Mouse (Mus musculus): ENCODE results near the gene Ets1. TPM values are rescaled to one million over a fixed set of nuclear protein-coding genes. Genes with fewer than 3 reads are reported as not detected.

The Ets1 gene
- polyA plus RNA-seq, 1 experiment from 2014 or later = 20.8 TPM

DNA sequence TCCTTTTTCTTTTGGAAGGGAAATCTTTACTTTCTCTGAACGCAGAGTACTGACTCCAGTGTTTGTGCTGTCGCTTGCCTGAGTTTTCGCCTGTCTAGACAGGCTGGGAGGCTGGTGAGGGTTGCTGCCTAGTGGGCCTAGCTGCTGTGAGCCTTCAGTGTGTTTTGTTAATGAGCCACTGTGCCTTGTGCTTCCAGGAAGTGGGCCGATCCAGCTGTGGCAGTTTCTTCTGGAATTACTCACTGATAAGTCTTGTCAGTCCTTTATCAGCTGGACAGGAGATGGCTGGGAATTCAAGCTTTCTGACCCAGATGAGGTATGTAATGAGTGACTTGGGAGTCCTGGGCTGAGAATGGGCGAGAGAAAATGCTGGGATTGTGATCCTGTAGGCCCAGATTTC is 116.6 kb downstream of the Ets1 start:
- Histone ChIP-seq H3K27me3 (replicated peaks) (no peaks in the 10 kb centered on the region), H3K9me3 (no peaks in the 10 kb centered on the region), H3K9ac (no peak overlapping the region), H3K4me3 (no peak overlapping the region), H3K4me2 (no peak overlapping the region), H3K36me3 (replicated peaks) (no peaks in the 10 kb centered on the region), H3K4me1 (no peaks in the 10 kb centered on the region), H3K27ac (no peak overlapping the region)
- 83% methylated on average over 5 of the region's 5 CpGs for WGBS
- no peak for ATAC-seq (replicated peaks)

DNA sequence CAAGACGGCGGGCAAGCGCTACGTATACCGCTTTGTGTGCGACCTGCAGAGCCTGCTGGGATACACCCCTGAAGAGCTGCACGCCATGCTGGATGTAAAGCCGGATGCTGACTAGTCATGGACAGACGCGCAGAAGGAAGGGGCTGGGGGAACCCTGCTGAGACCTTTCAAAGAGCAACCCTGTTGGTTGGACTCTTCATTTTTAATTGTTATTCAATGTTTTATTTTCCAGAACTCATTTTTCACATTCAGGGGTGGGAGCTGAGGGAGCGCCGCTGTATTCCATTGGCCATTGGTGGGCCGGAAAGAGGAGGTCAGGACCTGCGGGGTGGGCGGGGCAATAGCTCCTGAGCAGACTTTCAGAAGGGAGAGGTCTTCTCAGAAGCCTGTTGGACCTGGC is 118.3 kb downstream of the Ets1 start:
- Histone ChIP-seq H3K27ac (no peak overlapping the region), H3K9ac (no peak overlapping the region), H3K4me3 (no peak overlapping the region), H3K4me2 (no peak overlapping the region), H3K27me3 (replicated peaks) (no peaks in the 10 kb centered on the region), H3K9me3 (no peaks in the 10 kb centered on the region), H3K4me1 (no peaks in the 10 kb centered on the region), H3K36me3 (replicated peaks) (no peaks in the 10 kb centered on the region)
- WGBS = 90% methylated on average over 15 of the region's 15 CpGs
- no peak for ATAC-seq (replicated peaks)

DNA sequence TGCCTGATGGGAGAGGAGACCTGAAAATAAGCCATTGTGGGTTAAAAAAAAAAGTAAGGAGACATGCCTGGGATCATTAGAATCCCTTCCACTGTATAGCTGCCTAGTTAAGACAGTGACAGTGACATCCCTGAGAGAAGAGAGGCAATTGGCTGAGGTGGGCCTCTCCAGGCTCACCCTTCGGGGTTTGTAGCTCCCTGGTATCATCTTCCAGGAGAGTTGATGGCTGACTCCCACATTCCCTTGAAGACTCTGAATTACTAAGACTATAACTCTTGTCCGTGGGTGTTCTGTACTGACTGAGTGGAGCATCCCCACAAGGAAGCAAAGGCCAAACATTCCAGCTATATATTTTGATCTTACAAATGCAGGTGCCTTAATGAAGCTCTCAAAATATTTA is 120.0 kb downstream of the Ets1 start:
- ATAC-seq (replicated peaks) = no peak
- Histone ChIP-seq H3K4me1 (no peaks in the 10 kb centered on the region), H3K27ac (no peak overlapping the region), H3K27me3 (replicated peaks) (no peaks in the 10 kb centered on the region), H3K9ac (no peak overlapping the region), H3K9me3 (no peaks in the 10 kb centered on the region), H3K4me2 (no peak overlapping the region), H3K36me3 (replicated peaks) (no peaks in the 10 kb centered on the region), H3K4me3 (no peak overlapping the region)
- WGBS = 86% methylated on average over 2 of the region's 2 CpGs

DNA sequence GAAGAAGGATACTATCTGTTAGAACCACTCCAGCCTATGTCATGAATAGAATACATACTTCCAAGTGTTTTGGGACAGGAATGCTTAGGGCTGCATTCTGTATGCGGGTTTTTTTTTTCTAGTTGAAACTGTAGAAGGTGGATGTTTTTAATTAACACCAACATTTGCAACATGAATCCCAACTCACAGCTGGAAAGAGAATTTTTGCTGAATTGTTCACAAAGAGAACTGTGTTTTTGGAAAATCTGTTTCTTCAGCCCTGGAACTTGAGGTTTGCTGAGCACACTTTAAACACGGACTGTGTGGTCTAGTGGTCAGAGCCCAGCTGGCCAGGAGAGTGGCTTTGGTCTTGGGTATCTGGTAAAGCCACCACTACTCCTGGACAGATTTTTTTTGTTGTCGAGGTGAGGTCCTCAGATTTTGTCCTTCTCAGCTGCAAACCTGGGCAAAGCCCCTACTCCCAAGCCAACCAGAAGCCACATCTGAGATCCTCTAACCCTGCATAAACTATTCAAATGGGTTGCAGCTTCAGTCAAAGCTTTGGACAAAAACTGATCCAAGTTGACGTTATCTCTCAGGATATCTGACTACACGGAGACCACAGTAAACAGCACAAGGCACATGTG is 122.4 kb downstream of the Ets1 start:
- ATAC-seq (replicated peaks) = no peak
- no peaks in the 10 kb centered on the region for H3K4me1 ChIP-seq
- H3K9me3 ChIP-seq = no peaks in the 10 kb centered on the region

DNA sequence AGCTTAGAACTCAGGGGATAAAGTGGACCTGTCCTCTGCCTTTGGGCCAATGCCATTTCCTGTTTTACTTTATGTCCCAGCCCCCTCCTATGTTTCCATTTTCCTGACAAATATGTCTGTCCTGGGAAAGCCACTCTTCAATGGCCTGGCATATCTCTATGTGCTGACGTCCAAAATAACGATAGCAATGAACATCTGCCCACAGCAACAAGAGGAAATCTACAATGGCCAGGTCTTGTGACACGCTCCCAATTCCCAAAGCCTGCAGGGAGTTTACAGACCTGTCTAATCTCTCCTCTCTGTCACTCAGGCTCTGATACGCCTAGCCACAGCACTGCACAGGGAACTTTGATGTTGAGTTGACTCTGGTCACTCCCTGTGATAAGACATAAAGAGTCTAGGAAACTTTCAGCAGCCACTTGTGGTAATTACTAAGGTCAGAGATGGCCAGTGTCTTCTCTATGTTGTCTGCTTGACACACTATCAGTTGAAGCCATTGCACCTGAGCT is 124.7 kb downstream of the Ets1 start:
- Histone ChIP-seq H3K9ac (no peak overlapping the region), H3K36me3 (replicated peaks) (no peaks in the 10 kb centered on the region), H3K4me1 (no peaks in the 10 kb centered on the region), H3K27me3 (replicated peaks) (no peaks in the 10 kb centered on the region), H3K27ac (no peak overlapping the region), H3K4me3 (no peak overlapping the region), H3K9me3 (no peaks in the 10 kb centered on the region), H3K4me2 (no peak overlapping the region)
- ATAC-seq (replicated peaks) = no peak
- WGBS = 86% methylated on average over 4 of the region's 4 CpGs

More for the DNA sequence above, 122.4 kb downstream of the Ets1 start:
- no peaks in the 10 kb centered on the region for H3K36me3 ChIP-seq (replicated peaks)
- no peak overlapping the region for H3K27ac ChIP-seq
- H3K27me3 ChIP-seq (replicated peaks) = no peaks in the 10 kb centered on the region
- WGBS = 92% methylated on average over 5 of the region's 5 CpGs
- no peak overlapping the region for H3K4me2 ChIP-seq
- H3K4me3 ChIP-seq = no peak overlapping the region
- no peak overlapping the region for H3K9ac ChIP-seq

DNA sequence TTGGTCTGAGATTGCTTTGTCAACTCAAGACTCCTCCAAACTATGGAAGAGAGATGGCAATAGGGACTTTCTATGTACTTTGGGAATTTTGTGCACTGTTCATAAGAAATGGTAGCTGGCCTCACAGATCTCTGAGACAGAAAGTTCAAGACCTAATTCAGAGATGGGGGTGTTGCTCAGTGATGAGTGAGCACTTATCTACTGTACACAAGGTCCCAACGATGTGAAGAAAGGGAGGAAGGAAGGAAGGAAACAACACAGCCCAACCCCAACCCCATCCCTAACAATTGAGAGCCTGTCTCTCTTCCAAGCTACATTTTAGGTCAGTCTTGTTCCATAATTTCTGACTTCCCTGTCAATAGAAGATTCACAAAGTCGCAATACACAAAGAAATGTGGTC is 125.3 kb downstream of the Ets1 start:
- Histone ChIP-seq H3K4me3 (no peak overlapping the region), H3K4me2 (no peak overlapping the region), H3K36me3 (replicated peaks) (no peaks in the 10 kb centered on the region), H3K4me1 (no peaks in the 10 kb centered on the region), H3K27ac (no peak overlapping the region), H3K9ac (no peak overlapping the region), H3K27me3 (replicated peaks) (no peaks in the 10 kb centered on the region), H3K9me3 (no peaks in the 10 kb centered on the region)
- no peak for ATAC-seq (replicated peaks)
- WGBS = 79% methylated on average over 2 of the region's 2 CpGs

DNA sequence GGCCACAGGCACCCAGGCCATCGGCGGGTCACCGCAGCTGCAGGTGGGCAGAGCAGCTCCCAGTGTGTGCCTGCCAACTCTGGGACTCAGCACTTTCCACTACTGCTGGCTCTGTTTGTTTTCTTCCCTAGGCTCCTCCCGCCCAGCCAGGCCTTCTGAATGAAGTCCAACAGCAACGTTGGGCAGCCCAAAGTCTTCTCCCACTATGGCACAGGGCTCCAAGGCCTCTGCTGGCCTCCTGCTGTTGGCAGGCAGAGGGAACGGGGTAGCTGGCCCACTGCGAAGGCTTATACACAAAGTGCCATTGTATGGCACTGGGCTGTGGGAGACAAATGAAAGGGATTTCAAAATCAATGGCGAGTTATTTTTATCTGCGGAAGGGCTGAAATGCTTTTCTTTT is 128.4 kb downstream of the Ets1 start:
- 63% methylated on average over 9 of the region's 9 CpGs for WGBS
- Histone ChIP-seq H3K9me3 (no peaks in the 10 kb centered on the region), H3K27ac (no peak overlapping the region), H3K9ac (no peak overlapping the region), H3K4me1 (no peaks in the 10 kb centered on the region), H3K36me3 (replicated peaks) (no peaks in the 10 kb centered on the region), H3K4me2 (no peak overlapping the region), H3K4me3 (no peak overlapping the region), H3K27me3 (replicated peaks) (no peaks in the 10 kb centered on the region)
- ATAC-seq (replicated peaks) = no peak

DNA sequence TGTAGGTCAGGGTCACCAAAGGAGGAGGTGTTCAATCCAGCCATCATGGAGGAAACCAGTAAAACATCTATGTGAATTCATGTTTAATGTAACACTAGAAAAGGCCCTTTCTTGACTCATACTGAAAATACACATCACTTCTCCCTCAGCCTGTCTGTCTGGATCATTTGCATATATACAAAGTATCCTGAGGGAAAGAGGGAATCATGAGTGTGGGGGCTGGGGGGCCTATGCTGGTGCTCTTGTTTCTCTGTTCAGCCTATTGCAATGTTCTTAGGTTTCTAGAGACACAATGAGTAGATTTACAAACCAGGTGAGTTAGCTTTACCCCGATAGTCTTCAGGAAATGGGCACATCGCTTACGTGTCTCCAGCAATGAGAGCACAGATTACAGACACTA is 129.1 kb downstream of the Ets1 start:
- H3K9me3 ChIP-seq = no peaks in the 10 kb centered on the region
- no peak overlapping the region for H3K27ac ChIP-seq
- H3K4me2 ChIP-seq = no peak overlapping the region
- WGBS = 98% methylated on average over 3 of the region's 3 CpGs
- H3K36me3 ChIP-seq (replicated peaks) = no peaks in the 10 kb centered on the region
- H3K4me1 ChIP-seq = no peaks in the 10 kb centered on the region
- no peaks in the 10 kb centered on the region for H3K27me3 ChIP-seq (replicated peaks)
- no peak for ATAC-seq (replicated peaks)
- no peak overlapping the region for H3K4me3 ChIP-seq
- H3K9ac ChIP-seq = no peak overlapping the region

DNA sequence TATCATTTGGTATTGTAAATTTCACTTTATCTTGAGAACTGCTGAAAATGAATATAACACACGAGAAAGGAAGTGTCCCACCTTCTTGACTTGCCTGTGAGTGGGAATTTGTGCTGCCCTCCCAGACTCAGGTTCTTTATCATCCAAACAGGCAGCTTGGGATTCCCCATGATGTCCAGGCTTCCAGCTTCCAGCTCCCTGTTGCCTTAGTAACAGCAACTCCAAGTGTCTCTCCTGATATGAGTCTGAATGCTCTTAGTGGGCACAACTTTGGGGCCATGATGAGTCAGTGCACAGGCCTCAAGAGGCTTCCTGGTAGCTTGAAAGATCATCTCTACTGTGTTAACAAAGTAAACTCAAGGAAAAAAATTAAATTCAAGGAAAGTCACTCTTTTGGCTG is 142.8 kb downstream of the Ets1 start:
- H3K27ac ChIP-seq = no peak overlapping the region
- no peak overlapping the region for H3K9ac ChIP-seq
- H3K4me3 ChIP-seq = no peak overlapping the region
- no peaks in the 10 kb centered on the region for H3K36me3 ChIP-seq (replicated peaks)
- H3K4me2 ChIP-seq = no peak overlapping the region
- H3K4me1 ChIP-seq = no peaks in the 10 kb centered on the region
- no peak for ATAC-seq (replicated peaks)
- H3K9me3 ChIP-seq = no peaks in the 10 kb centered on the region
- no peaks in the 10 kb centered on the region for H3K27me3 ChIP-seq (replicated peaks)
- WGBS = 79% methylated on average over 1 of the region's 1 CpGs

DNA sequence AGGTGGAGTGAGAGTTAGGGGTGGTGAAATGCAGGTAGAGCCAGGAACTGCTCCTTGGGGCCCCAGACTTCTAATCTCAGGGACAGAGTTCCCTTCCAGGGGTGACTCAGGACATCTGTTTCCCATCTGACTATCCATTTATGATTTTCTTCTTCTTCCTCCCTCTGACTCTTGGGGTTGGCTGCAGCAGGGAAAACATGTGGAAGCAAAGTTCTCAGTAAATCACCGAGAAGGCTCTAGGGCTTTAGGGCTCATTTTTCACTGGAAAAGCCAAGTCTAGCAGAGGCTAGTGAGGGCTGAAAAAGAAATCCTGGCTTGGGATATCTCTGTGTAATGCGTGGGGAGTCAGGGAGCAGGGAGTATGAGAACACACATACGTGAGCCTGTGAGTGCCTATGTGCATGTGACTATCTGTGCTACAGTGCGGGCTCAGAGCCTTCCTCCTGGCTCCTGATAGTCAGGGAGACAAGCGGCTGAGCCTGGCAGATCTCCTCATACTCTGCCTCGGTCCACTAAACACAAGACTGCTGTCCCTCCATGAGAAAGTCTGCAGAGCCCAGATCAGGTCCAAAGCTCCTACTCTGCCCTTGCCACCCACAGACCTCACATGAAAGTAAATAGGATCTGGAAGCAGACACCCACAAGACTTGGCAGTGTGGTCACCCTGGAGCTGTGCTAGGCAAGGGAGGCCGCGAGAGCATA is 146.5 kb downstream of the Ets1 start:
- Histone ChIP-seq H3K4me2 (no peak overlapping the region), H3K36me3 (replicated peaks) (no peaks in the 10 kb centered on the region), H3K9ac (no peak overlapping the region), H3K4me1 (no peaks in the 10 kb centered on the region), H3K27ac (no peak overlapping the region), H3K27me3 (replicated peaks) (no peaks in the 10 kb centered on the region), H3K4me3 (no peak overlapping the region), H3K9me3 (no peaks in the 10 kb centered on the region)
- WGBS = 82% methylated on average over 8 of the region's 8 CpGs
- no peak for ATAC-seq (replicated peaks)

DNA sequence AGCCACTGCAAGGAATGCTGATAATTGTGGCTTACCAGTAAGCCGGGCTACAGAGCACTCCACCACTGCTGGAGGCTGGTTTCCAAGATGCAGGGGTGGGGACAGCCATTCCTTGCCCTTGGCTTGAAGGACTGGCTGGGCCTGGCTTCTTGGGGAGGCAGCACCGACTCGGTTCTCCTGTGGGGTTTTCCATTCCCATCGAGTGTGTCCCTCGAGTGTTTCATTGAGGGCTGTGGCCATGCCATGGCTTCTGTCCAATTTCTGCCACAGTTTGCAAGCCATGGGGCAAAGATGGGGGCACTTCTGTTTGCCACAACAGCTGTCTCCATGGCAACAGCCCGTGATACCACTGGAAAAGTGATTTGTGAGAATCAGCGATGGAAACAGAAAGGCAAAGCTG is 151.1 kb downstream of the Ets1 start:
- no peak for ATAC-seq (replicated peaks)
- H3K4me2 ChIP-seq = no peak overlapping the region
- H3K4me1 ChIP-seq = no peaks in the 10 kb centered on the region
- WGBS = 72% methylated on average over 7 of the region's 7 CpGs
- H3K27ac ChIP-seq = no peak overlapping the region
- no peaks in the 10 kb centered on the region for H3K9me3 ChIP-seq
- H3K36me3 ChIP-seq (replicated peaks) = no peaks in the 10 kb centered on the region
- no peak overlapping the region for H3K4me3 ChIP-seq
- H3K9ac ChIP-seq = no peak overlapping the region
- no peaks in the 10 kb centered on the region for H3K27me3 ChIP-seq (replicated peaks)

DNA sequence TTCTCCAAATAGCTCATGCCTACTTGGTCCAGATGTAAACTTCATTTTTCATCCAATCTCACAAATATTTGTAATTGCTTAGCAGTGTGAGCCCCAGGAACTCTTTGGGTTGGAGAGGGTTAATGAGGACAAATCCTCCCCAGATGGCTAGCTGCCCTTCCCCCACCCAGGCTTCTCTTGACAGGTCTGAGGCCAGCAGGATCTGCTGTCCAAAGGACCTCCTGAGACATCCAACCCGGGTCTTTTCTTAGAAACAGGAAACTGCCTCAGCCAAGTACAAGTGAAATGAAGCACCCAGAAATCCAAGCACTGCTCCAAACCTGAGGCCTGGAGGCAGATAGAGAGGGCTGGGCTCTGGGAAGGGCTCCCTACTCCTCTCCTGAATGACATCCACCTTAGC is 151.6 kb downstream of the Ets1 start:
- no peak for ATAC-seq (replicated peaks)
- Histone ChIP-seq H3K4me2 (no peak overlapping the region), H3K4me1 (no peaks in the 10 kb centered on the region), H3K36me3 (replicated peaks) (no peaks in the 10 kb centered on the region), H3K27me3 (replicated peaks) (no peaks in the 10 kb centered on the region), H3K9ac (no peak overlapping the region), H3K9me3 (no peaks in the 10 kb centered on the region), H3K4me3 (no peak overlapping the region), H3K27ac (no peak overlapping the region)
- WGBS = 18% methylated on average over 1 of the region's 1 CpGs

DNA sequence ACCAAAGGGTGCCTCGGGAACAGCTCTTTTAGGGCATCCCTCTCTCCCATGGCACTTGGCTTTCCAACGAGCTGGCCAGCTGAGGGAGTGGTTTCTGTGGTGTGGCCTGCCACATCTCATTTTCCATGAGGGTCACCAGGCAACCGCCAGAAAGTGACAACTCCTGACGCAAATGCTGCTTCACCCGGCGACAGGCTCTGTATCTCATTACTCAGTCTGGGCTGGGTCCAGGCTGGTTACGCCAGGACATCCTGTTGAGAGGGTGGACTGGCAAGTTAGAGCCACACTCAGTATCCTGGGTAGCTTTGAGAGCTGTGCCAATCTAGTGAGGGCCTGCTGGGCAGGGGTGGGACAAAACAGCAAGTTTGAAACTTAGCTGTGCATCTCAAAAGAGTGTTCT is 153.3 kb downstream of the Ets1 start:
- Histone ChIP-seq H3K9ac (no peak overlapping the region), H3K27ac (no peak overlapping the region), H3K4me2 (no peak overlapping the region), H3K9me3 (no peaks in the 10 kb centered on the region), H3K36me3 (replicated peaks) (no peaks in the 10 kb centered on the region), H3K27me3 (replicated peaks) (no peaks in the 10 kb centered on the region), H3K4me3 (no peak overlapping the region), H3K4me1 (no peaks in the 10 kb centered on the region)
- no peak for ATAC-seq (replicated peaks)
- 60% methylated on average over 7 of the region's 7 CpGs for WGBS

Data from midbrain, embryonic 15.5 days (tissue).